Mouse (Mus musculus) erythroblast, embryonic 14.5 days (primary cell): Measurements from ENCODE around the gene Kat7.

Experiments used
- GATA1 ChIP-seq: IDR thresholded peaks from 2 replicates; pipeline ENCODE4 v1.6.1; 2012; ENCODE audit warnings: low read length, inconsistent platforms, mixed read lengths
- TAL1 ChIP-seq: IDR thresholded peaks from 3 replicates; pipeline ENCODE4 v1.6.1; 2012; ENCODE audit warnings: low read length, inconsistent platforms, mixed read lengths

DNA sequence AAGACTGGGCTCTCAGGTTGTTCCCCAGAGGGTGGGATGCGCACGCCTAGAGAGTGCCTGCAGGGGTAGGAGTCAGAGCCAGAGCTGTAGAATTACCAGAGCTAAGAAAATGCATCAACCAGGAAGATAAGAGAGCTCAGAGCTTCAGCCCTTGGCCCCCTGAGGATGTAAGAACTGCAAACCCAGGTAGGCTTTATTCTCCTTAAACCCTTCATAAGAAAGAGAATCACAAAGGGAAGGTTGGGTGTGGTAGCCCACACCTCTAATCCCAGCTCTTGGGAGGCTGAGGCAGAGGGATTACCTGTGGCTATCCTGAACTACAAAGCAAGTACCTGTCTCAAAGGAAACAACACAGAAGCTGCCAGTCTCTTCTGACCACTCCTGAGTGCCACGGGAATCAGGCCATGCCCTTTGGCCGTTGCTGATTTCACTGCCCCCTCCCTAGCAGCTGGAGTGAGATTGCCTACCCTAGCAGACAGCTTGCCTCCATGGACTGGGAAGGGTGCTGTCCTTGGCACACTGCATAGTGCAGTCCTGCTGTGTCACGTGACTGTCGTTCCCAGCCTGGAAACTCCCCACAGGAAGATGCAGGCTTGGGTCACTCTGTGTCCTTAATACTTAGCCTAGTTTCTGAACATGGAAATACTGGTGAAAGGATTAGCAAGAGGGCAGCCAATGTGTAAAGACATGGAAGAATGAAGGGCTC is 43.4 kb downstream of the Kat7 start:
- TF ChIP-seq GATA1 = no peak
- no peak for TF ChIP-seq TAL1
